Mouse (Mus musculus) thymus, postnatal 25 days (tissue): ENCODE data around the gene Atg10.

Source experiments
- DNase-seq: peaks from one replicate; pipeline ENCODE4 v3.0.0; 2022

Atg10 gene

GRCm38 (mm10) chr13:90995034-90995629 lies 228.6 kb downstream of the Atg10 start:
- DNase-seq, result no peak

DNA sequence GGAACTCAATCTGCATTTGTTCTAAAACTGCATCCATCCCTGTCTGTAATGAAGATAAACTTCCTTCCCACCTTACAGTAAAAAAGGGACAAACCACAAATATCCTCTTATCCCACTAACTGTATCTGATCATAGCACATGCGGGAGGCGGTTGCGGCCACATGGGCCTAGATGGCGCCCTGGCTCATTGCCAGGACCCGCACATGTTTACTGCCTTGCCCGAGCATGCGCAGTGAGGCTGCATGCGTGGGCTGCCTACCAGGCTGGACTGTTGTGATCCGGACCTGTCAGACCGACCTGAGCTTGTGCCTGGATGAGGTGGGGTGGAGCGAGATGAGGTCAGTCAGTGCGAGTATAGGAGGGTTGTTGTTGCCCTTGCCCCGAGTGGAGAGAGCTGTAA lies 230.2 kb downstream of the Atg10 start:
- DNase-seq, result no peak

DNA sequence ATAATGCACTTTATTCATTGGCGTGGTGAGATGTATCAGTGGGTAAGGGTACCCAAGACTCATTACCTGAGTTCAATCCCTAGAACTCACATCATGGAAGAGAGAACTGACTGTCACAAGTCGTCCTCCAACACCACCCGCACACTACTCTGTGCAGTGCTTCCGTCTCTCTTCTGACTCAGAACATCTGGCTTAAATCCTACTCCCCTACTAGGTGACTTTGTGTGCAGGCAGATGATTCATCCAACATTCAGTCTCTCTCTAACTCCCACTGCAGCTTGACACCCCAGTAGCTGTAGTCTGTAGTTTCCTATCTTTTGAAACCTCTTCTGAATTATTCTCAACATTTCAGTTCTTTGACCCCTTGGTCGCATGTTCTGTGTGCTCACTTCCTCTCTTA lies 230.8 kb downstream of the Atg10 start:
- no peak for DNase-seq

DNA sequence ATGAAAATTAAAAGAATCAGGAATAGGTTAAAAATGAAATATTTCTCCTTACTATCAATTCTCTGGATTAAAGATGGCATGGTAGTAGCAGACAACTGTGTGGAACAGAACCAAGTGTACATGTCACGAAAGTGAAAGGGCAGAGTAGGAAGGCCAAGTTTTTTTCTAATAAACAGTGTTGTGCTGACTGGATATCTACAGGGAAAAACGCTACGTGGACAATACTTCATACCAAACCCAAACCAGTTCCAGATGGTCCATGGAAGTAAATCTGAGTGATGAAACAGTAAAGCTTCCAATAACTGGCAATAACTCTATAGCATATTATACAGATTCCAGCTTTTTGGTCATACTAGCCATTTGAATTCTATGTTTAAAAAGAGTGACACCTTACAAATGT lies 235.5 kb downstream of the Atg10 start:
- no peak for DNase-seq

DNA sequence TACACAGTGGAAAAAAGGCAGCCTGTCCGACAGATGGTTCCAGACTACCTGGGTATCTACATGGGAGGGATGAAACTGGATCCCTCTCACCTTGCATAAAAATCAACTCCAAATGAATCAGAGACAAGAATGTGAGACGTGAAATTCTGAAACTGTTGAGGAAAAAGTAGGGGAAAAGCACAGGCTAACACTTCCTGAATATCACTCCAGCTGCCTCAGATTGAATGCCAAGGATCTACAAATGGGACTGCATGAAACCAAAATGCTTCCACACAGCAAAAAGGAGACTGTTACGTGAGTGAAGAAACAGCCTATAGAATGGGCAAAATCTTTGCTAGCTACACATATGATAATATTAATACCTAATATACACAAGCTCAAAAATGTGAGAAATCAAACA lies 238.4 kb downstream of the Atg10 start:
- DNase-seq, result no peak

DNA sequence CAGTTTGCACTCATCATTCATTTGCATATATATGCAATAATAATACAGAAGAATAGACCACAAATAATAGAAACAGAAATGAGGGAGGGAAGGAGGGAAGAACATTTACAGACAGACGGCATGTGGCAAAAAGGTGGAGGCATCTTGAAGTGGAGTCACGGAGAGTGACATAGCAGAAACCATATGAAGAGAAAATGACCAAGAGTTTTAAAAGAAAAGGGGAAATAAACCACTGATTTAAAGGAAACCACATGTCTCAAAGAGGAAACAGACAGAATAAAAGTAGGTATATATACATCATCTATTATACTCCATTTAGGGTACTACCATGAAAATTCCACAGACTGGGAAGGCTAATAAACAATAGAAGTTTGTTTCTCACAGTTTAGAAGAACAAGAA lies 239.7 kb downstream of the Atg10 start:
- no peak for DNase-seq

GRCm38 (mm10) chr13:90981798-90982197 lies 242.0 kb downstream of the Atg10 start:
- no peak for DNase-seq

GRCm38 (mm10) chr13:90980878-90981674 lies 242.7 kb downstream of the Atg10 start:
- no peak for DNase-seq

GRCm38 (mm10) chr13:90977057-90977456 lies 246.7 kb downstream of the Atg10 start:
- DNase-seq, result no peak

DNA sequence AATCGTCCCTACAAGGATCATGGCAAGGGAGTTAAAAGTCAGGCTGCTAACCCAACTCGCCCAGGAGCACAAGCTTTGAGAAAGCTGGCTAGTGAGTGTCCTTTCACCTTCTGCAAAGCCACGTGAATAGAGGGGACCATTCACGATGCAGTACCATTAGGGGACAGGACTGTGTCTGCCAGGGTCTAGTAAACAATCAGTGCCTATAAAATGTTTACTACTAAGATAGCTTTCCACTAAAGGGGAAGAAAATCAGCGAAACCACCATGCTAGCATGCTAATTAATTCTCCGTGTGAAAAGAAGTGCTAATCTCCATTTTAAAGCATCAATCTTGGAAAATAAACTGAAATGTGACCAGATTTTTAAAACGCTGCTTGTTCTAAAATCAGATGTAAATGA lies 250.4 kb downstream of the Atg10 start:
- DNase-seq, result no peak

- no peak for DNase-seq
These were observed 253.3 kb downstream of the Atg10 start for GRCm38 (mm10) chr13:90970259-90971017.

GRCm38 (mm10) chr13:90968940-90969339 lies 254.8 kb downstream of the Atg10 start:
- no peak for DNase-seq

DNA sequence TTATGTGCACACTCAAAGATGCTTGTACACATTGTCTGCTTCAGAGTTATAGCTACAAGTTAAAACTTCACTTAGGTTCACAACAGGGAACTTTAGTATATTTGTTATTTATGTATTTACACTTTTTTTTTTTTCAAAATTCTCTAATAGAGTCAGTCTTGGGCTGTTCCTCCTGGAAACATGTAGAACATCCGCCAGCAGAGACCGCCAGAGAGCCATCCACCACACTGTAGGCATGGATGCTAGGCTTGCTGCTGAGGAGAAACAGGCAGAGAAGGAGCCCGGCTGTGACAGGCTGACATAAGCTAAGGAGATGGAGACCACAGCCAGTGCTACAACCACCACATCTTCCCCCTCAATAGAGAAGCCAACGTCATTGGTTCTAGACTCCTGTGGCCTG lies 256.3 kb downstream of the Atg10 start:
- DNase-seq, result peak; percentile 76

DNA sequence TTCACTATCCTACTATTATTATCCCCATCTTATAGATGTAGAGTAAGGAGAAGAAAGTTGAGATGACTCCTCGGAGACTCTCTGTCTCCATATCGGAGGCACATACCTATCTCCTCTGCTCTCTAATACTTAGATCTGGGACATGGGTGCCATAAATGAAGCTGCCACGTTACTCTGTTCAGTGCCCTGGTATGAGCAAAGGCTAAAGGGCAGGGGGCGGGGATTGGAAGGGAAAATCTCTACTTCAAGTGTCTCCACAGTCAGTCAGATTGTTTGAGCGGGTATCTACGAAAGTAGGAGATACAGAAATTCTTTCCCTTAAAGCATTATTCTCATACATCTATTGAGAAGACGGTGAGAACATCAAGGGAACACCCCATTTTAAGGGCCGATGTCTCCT lies 257.8 kb downstream of the Atg10 start:
- DNase-seq, result no peak

- DNase-seq, result no peak
These were observed 259.3 kb downstream of the Atg10 start for GRCm38 (mm10) chr13:90964511-90964910.

GRCm38 (mm10) chr13:90962836-90963760 lies 260.7 kb downstream of the Atg10 start:
- no peak for DNase-seq

DNA sequence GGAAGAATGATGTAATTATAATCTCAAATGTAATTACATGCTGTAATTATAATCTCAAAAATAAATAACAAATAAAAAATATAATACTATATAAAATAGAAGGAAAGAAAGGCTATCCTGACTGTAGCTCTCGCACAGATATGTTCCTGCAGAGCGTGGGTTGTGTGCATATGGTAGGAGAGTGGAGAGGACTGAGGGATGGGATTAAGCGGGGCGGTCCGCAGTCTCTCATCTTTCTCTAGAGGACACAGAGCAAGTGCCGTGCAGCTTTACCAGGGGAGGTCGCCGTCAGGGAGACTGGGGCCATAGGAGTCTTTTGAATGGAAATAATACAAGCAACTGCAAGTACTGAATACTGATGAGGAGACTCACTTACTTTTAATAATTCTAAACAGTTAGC lies 263.2 kb downstream of the Atg10 start:
- no peak for DNase-seq

DNA sequence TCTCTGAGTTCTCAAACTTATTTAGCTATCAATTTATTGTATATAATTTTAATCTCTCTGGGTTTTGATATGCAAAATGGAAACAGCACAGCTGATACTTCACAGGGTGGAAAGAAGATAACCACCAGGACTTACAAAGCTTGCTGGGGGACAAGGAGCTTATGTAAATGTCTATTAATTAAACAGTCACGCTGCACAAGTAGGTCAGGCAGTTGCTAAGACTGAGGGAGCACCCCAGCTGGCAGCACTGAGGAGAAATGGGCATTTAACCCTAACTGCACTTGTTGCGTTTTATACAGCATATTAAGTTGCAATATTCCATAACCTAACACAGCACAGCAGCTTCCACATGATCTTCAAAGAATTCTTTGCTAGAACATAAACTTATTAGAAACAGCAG lies 264.9 kb downstream of the Atg10 start:
- DNase-seq, result no peak

- DNase-seq, result no peak
These were observed 284.2 kb downstream of the Atg10 start for GRCm38 (mm10) chr13:90939600-90939999.

DNA sequence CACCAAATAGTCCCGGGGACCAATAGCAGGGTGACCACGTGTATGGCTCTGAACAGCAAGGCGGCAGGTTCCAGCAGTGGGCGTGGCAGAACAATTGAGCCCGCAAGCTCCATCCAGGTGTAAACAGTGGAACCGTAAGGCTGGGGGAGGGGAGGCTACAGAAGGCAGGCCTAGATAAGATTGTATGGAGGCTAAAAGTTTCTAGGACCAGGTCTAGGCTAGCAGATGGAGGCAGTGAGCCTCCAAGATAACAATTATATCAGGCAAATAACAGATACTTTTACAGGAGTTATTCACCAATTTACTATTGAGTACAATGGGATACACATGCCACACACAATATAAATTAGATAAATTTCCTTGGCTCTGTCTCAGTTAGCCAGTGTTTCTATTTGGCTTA lies 284.6 kb downstream of the Atg10 start:
- no peak for DNase-seq

- no peak for DNase-seq
These were observed 287.9 kb downstream of the Atg10 start for GRCm38 (mm10) chr13:90935852-90936251.

DNA sequence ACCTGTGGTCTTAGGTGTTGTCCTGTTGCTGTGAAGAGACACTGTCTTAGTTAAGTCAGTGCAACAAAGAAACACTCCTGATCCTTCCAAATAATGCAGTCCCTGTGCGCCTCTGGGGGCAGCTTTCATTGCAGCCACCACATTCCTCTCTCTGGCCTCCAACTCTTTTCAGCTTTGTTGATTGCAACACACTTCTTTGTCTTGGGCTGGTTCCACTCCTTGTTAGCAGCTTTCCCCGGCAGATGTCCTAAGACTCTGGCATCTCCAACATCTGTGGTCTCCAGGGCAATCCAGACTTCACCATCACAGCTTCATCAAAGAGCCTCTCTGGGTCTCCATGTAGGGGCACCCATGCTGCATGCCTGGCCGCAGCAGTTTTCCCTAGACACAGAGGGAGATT lies 290.5 kb downstream of the Atg10 start:
- DNase-seq, result no peak

DNA sequence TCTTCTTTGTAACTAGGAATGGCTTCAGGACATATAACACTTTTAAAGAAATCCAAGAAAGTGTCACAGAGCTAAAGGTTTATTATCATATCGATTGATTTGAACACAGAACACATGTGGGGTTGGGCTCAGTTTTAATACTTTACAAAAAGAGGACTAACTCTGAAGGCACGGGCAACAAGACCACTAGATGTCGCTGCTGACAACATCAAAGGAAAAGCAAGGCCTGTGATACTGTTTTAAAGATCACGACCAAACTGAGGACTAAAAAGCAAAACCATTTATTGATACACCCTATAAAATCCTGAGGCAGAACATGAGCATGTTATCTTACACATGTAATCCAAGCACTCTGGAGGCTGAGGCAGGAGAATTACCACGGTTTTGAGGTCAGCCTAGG lies 293.9 kb downstream of the Atg10 start:
- peak; percentile 70 for DNase-seq
